28 mouse cellular contexts compared by ENCODE assay signal in genomic region chr5:90711409-90711808, GRCm38 (mm10). TPM values are rescaled to one million over a fixed set of nuclear protein-coding genes. Genes with fewer than 3 reads are reported as not detected.
A peak's percentile ranks its signal among the peaks of the same experiment; 100 is the strongest.
DNase-seq lines count a peak whose midpoint lies in the region; ATAC-seq and TF ChIP-seq lines count a peak whose summit lies in the region.
"Had no signal": no experiment of that assay in that cellular context is flagged by ENCODE, and none has a peak within 500 bp of the region (broad histone marks: within the 10 kb centered on the region; RNA-seq: fewer than 3 reads in every experiment).

No protein-coding gene starts in this region.

- no peak overlapping the region for H3K4me2 ChIP-seq in midbrain, embryonic 14.5 days (ENCODE audit: low read length)
- H3K4me2 ChIP-seq in midbrain, embryonic 15.5 days = no peak overlapping the region
- no peak overlapping the region for H3K4me2 ChIP-seq in kidney, embryonic 16.5 days (replicated peaks; ENCODE audit: low read depth, low read length)
- H3K4me2 ChIP-seq: embryonic facial prominence, embryonic 12.5 days; embryonic facial prominence, embryonic 15.5 days; forebrain, embryonic 13.5 days; heart, embryonic 11.5 days; hindbrain, embryonic 12.5 days; hindbrain, embryonic 15.5 days had no signal

- DNase-seq in layer of hippocampus, adult 9-10 months (ENCODE audit: low spot score) = peak; percentile 12
- DNase-seq in layer of hippocampus, postnatal 10 days (ENCODE audit: low spot score in 2 of 2) = no peak
- DNase-seq in midbrain, embryonic 14.5 days = peak; percentile 16
- peak; percentile 28 for DNase-seq in brain, embryonic 14.5 days (ENCODE audit: low read depth)
- no peak for DNase-seq in MN1 (ENCODE audit: low spot score)
- DNase-seq: adrenal gland, postnatal 10 days; adrenal gland, postnatal 36 days; cerebellum, adult 11 months; cerebellum, adult 2 months; cerebellum, adult 9-11 months; cerebellum, postnatal 25 days; gastrocnemius, postnatal 10 days; heart, adult 11 months had no signal

- no peak for TF ChIP-seq POLR2A in brain, embryonic 14.5 days (IDR thresholded peaks at IDR 0.05; ENCODE audit: borderline replicate concordance, extremely low read depth, insufficient read depth, insufficient read length, poor library complexity, severe bottlenecking)

- no peak overlapping the region for H3K4me3 ChIP-seq in midbrain, embryonic 14.5 days (replicated peaks; ENCODE audit: low read depth, low read length)
- no peak overlapping the region for H3K4me3 ChIP-seq in midbrain, embryonic 15.5 days
- no peak overlapping the region for H3K4me3 ChIP-seq in C2C12 (ENCODE audit: insufficient read depth, poor library complexity, severe bottlenecking)
- H3K4me3 ChIP-seq in kidney, embryonic 16.5 days (ENCODE audit: low read length) = no peak overlapping the region
- H3K4me3 ChIP-seq: embryonic facial prominence, embryonic 12.5 days; embryonic facial prominence, embryonic 15.5 days; forebrain, embryonic 13.5 days; hindbrain, embryonic 12.5 days; hindbrain, embryonic 15.5 days had no signal

- no peaks in the 10 kb centered on the region for H3K79me2 ChIP-seq in C2C12 (ENCODE audit: control insufficient read depth, insufficient read depth)

- ATAC-seq in midbrain, embryonic 14.5 days (ENCODE audit: low FRiP score, low TSS enrichment) = no peak
- ATAC-seq in midbrain, embryonic 15.5 days (replicated peaks) = no peak
- ATAC-seq in kidney, embryonic 16.5 days (ENCODE audit: low FRiP score, low TSS enrichment) = no peak
- ATAC-seq: forebrain, embryonic 13.5 days; Patski had no signal

- no peaks in the 10 kb centered on the region for H3K27me3 ChIP-seq in midbrain, embryonic 14.5 days (ENCODE audit: control insufficient read depth, insufficient read depth, low read length)
- H3K27me3 ChIP-seq in midbrain, embryonic 15.5 days (replicated peaks) = no peaks in the 10 kb centered on the region
- H3K27me3 ChIP-seq in C2C12 (ENCODE audit: control insufficient read depth, insufficient read depth, insufficient read length) = no peaks in the 10 kb centered on the region
- no peaks in the 10 kb centered on the region for H3K27me3 ChIP-seq in kidney, embryonic 16.5 days (ENCODE audit: insufficient read depth, low read length)
- H3K27me3 ChIP-seq: embryonic facial prominence, embryonic 12.5 days; embryonic facial prominence, embryonic 15.5 days; forebrain, embryonic 13.5 days; hindbrain, embryonic 12.5 days; hindbrain, embryonic 15.5 days; Patski had no signal

- H3ac ChIP-seq in C2C12 (ENCODE audit: control insufficient read depth, insufficient read length, low read depth) = no peak overlapping the region

- H3K9ac ChIP-seq in midbrain, embryonic 14.5 days (replicated peaks; ENCODE audit: low read length) = no peak overlapping the region
- no peak overlapping the region for H3K9ac ChIP-seq in midbrain, embryonic 15.5 days
- no peak overlapping the region for H3K9ac ChIP-seq in kidney, embryonic 16.5 days (replicated peaks; ENCODE audit: low read length)
- H3K9ac ChIP-seq: embryonic facial prominence, embryonic 12.5 days; embryonic facial prominence, embryonic 15.5 days; forebrain, embryonic 13.5 days; hindbrain, embryonic 12.5 days; hindbrain, embryonic 15.5 days had no signal

- WGBS in midbrain, embryonic 14.5 days = 77% methylated on average over 2 of the region's 2 CpGs
- 70% methylated on average over 2 of the region's 2 CpGs for WGBS in midbrain, embryonic 15.5 days
- WGBS in kidney, embryonic 16.5 days = 72% methylated on average over 2 of the region's 2 CpGs

- no peaks in the 10 kb centered on the region for H3K9me3 ChIP-seq in midbrain, embryonic 14.5 days (ENCODE audit: control insufficient read depth, low read length)
- H3K9me3 ChIP-seq in midbrain, embryonic 15.5 days = no peaks in the 10 kb centered on the region
- no peaks in the 10 kb centered on the region for H3K9me3 ChIP-seq in kidney, embryonic 16.5 days (ENCODE audit: low read length)
- H3K9me3 ChIP-seq: embryonic facial prominence, embryonic 12.5 days; embryonic facial prominence, embryonic 15.5 days; forebrain, embryonic 13.5 days; hindbrain, embryonic 12.5 days; hindbrain, embryonic 15.5 days had no signal

- no peak for TF ChIP-seq CTCF in C2C12 (IDR thresholded peaks at IDR 0.05; ENCODE audit: control insufficient read depth, insufficient read depth, insufficient read length)
- TF ChIP-seq CTCF in brain, embryonic 14.5 days (IDR thresholded peaks at IDR 0.05; ENCODE audit: borderline replicate concordance, extremely low read depth, insufficient read depth, insufficient read length) = no peak

- H3K36me3 ChIP-seq in midbrain, embryonic 14.5 days (ENCODE audit: control insufficient read depth, insufficient read depth, low read length) = no peaks in the 10 kb centered on the region
- no peaks in the 10 kb centered on the region for H3K36me3 ChIP-seq in midbrain, embryonic 15.5 days (replicated peaks)
- no peaks in the 10 kb centered on the region for H3K36me3 ChIP-seq in C2C12 (ENCODE audit: control insufficient read depth, insufficient read depth)
- H3K36me3 ChIP-seq in kidney, embryonic 16.5 days (ENCODE audit: insufficient read depth, low read length) = no peaks in the 10 kb centered on the region
- H3K36me3 ChIP-seq: embryonic facial prominence, embryonic 12.5 days; embryonic facial prominence, embryonic 15.5 days; hindbrain, embryonic 12.5 days; hindbrain, embryonic 15.5 days had no signal

- H3K4me1 ChIP-seq in midbrain, embryonic 14.5 days (ENCODE audit: control insufficient read depth, insufficient read depth, low read length) = no peaks in the 10 kb centered on the region
- H3K4me1 ChIP-seq in midbrain, embryonic 15.5 days = no peaks in the 10 kb centered on the region
- no peaks in the 10 kb centered on the region for H3K4me1 ChIP-seq in kidney, embryonic 16.5 days (ENCODE audit: insufficient read depth, low read length)
- H3K4me1 ChIP-seq: embryonic facial prominence, embryonic 12.5 days; embryonic facial prominence, embryonic 15.5 days; forebrain, embryonic 13.5 days; hindbrain, embryonic 12.5 days; hindbrain, embryonic 15.5 days had no signal

- H3K79me3 ChIP-seq in C2C12 (ENCODE audit: low read depth) = no peaks in the 10 kb centered on the region

- no peak overlapping the region for H3K27ac ChIP-seq in midbrain, embryonic 14.5 days (replicated peaks; ENCODE audit: low read depth, low read length)
- no peak overlapping the region for H3K27ac ChIP-seq in midbrain, embryonic 15.5 days
- no peak overlapping the region for H3K27ac ChIP-seq in kidney, embryonic 16.5 days (ENCODE audit: low read length)
- H3K27ac ChIP-seq: embryonic facial prominence, embryonic 12.5 days; embryonic facial prominence, embryonic 15.5 days; forebrain, embryonic 13.5 days; hindbrain, embryonic 12.5 days; hindbrain, embryonic 15.5 days had no signal

TF ChIP-seq in C2C12, 6 proteins besides CTCF, POLR2A, EP300 and RAD21:
- peak; percentile 41 for TF ChIP-seq MYOD1 (IDR thresholded peaks at IDR 0.05; ENCODE audit: control insufficient read depth, insufficient read length, low read depth)
- no peak for TF ChIP-seq USF1 (IDR thresholded peaks at IDR 0.05; ENCODE audit: low read depth)
TF ChIP-seq in C2C12: peak in this region for 1.

RNA-seq across cellular contexts. Expression of gene Cxcl5, which starts 47.8 kb away (rescaled TPM):
- under 1 TPM; 0.23 to 0.27 TPM for total RNA-seq in layer of hippocampus, postnatal 10 days (2021)
- polyA plus RNA-seq in midbrain, embryonic 14.5 days (2014; fragmentation: Nextera tagmentation; extraction: Ambion mirVana) = 0.18 TPM in 1 of 2 replicates, not detected in the other
- 0.19 and 0.28 TPM in 2 replicates for polyA plus RNA-seq in midbrain, embryonic 15.5 days (2015; fragmentation: Nextera tagmentation; extraction: Ambion mirVana)
- 0.14 TPM for polyA plus RNA-seq in C2C12 (2012; fragmentation: generic; extraction: Trizol)
- polyA plus RNA-seq in brain, embryonic 14.5 days (2012; rRNA removed) = 0.04 and 0.06 TPM in 2 replicates
- 0.14 TPM in 1 of 2 replicates, not detected in the other for polyA plus RNA-seq in kidney, embryonic 16.5 days (2015; fragmentation: Nextera tagmentation; extraction: Ambion mirVana)
- total RNA-seq: adrenal gland, adult 18-20 months; adrenal gland, postnatal 10 days; adrenal gland, postnatal 36 days; common myeloid progenitor, adult 5-6 weeks; gastrocnemius, adult 18-20 months; gastrocnemius, postnatal 10 days; hematopoietic stem cell, adult 5-6 weeks had no signal
- polyA plus RNA-seq: forebrain, embryonic 13.5 days; heart, embryonic 14.5 days had no signal

RNA-seq across cellular contexts. Expression of gene Ppbp, which starts 56.9 kb away (rescaled TPM):
- total RNA-seq in layer of hippocampus, postnatal 10 days (2021) = not detected
- polyA plus RNA-seq in midbrain, embryonic 14.5 days (2014; fragmentation: Nextera tagmentation; extraction: Ambion mirVana) = 0.27 and 0.99 TPM in 2 replicates
- 0.84 and 1.7 TPM in 2 replicates for polyA plus RNA-seq in midbrain, embryonic 15.5 days (2015; fragmentation: Nextera tagmentation; extraction: Ambion mirVana)
- 0.06 TPM for polyA plus RNA-seq in C2C12 (2012; fragmentation: generic; extraction: Trizol)
- 0.79 and 1.6 TPM in 2 replicates for polyA plus RNA-seq in brain, embryonic 14.5 days (2012; rRNA removed)
- 1.5 and 1.9 TPM in 2 replicates for polyA plus RNA-seq in kidney, embryonic 16.5 days (2015; fragmentation: Nextera tagmentation; extraction: Ambion mirVana)

Comparison
In these comparisons a context has a peak if more than half of its experiments do, and no peak if none do; other contexts are left out.
1. DNase-seq: peak in layer of hippocampus, adult 9-10 months (single experiment), midbrain, embryonic 14.5 days (single experiment) and brain, embryonic 14.5 days (single experiment); none in layer of hippocampus, postnatal 10 days (0 of 2) and MN1 (single experiment).